Mouse (Mus musculus) testis, postnatal 10 days (tissue): ENCODE data around the gene Adamts15.

Source experiments
- DNase-seq: peaks from one replicate; pipeline ENCODE4 v3.0.0; 2021; ENCODE audit warnings: low spot score

Gene Adamts15

DNA sequence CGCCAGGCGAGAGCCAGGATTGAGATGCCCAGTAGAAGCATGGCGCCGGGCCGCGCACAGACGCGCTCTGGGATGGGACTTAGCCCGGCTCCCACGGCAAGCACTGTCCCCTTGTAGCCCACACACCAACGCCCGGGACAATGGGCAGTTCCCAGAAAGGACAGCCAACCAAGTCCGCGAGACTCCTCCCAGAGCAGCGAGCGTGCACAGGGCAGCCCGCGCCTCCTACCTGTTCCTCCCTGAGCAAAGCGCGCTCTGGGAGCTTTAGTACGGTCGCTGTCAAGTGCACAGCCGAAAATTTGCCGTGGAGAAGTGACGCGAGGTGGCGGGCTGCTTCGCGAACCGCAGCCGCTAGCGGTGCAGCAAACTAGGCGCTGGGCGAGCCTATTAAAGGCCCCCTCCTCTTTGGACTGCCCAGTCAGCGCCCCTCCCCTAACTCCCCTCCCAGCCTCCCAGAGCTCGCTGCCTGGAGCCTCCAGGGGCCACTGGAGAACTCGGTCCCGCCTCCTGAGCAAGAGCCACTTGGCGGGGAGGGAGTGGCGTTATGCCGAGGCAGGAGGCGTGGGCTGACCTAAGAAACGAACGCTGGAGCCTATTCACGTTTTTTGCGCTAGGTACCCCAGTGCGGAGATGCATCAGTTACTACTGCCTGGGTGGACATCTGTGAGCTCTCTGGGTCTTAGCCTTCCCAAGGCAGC lies at the start of gene Adamts15:
Gene Adamts15, minus strand, starts transcription at position 256 of the 698 bp plus-strand sequence.
- DNase-seq, result peak; percentile 69

- DNase-seq, result no peak
These were observed 49.7 kb upstream of the Adamts15 start for GRCm38 (mm10) chr9:30971967-30972366.

DNA sequence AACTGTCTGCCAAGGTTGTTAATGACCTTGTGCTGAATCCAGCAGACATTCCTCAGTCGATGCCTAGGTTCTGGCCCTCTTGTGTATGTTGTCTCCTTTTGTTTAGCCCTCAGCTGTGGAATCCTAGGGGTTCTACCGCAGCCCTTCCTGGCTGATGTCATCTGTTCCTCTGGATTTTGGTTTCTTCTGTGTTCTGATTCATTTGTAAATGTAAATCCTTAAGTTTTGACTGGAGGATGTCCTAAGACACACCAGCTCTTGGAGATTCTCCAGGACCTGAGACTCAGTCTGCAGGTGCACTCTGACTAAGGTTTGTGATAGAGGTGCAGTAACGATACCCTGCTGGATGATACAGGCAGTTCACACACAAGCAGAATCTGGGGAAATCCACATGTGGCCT lies 47.7 kb upstream of the Adamts15 start:
- no peak for DNase-seq

- DNase-seq, result no peak
These were observed 45.9 kb upstream of the Adamts15 start for GRCm38 (mm10) chr9:30968130-30968529.

- DNase-seq, result no peak
These were observed 44.6 kb upstream of the Adamts15 start for GRCm38 (mm10) chr9:30966881-30967280.

DNA sequence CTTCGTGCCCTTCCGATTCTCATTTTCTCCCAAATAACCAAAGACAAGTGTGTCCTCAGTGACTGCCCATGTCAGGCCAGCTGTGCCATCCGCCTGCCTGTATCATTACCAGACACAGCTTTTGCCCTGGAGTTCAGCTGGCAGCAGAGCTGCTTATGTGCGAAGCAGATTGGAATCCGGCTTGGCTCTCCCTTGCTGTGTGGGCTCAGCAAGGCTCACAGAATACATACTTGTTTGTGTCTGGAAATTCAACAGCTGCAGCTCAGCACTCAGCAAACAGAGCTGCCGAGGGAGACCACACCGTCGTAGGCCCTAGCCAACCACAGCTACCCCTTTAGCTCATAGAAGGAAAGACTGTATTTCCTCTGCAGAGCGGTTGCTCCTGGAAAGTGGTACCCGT lies 42.4 kb upstream of the Adamts15 start:
- DNase-seq, result no peak

GRCm38 (mm10) chr9:30963780-30964179 lies 41.5 kb upstream of the Adamts15 start:
- no peak for DNase-seq

DNA sequence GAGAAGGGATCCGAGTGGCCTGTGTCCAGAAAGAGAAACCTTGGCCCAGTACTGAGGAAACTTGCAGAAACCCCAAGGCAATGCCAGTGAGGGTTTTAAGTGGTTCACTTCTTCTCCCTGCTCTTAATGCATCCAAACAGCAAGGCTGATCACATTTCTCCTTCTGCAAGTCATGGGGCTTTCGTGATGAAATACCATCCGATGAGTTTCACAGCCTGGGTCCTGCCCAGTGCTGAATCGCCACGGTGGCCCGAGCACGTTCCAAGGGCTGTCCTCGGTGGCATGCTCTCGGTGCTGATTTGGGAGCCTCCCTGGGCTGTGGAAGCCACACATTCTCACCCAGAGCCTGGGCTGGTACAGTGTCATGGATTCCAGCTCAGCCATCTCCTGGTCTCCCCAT lies 33.0 kb upstream of the Adamts15 start:
- no peak for DNase-seq

- DNase-seq, result no peak
These were observed 31.0 kb upstream of the Adamts15 start for GRCm38 (mm10) chr9:30953287-30953686.

DNA sequence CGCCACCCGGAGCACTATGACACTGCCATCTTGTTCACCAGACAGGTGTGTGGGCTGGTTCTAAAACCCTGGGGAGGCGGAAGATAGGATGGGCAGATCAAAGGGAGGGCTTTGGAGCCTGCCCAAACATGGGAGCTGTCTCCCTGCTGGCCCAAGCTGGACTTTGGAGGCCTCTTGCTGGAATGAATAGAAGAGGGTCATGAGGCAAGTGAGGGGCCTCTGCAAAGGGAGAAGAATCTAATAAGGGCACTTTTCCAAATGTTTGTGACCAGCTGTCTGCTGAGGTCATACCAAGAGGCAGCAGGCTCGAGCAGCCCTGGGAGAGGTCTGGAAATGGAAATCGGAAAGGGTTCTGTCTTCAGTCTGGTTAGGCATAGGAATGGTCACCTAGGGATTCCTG lies 29.2 kb upstream of the Adamts15 start:
- no peak for DNase-seq

GRCm38 (mm10) chr9:30950592-30950991 lies 28.3 kb upstream of the Adamts15 start:
- DNase-seq, result peak; percentile 59

- no peak for DNase-seq
These were observed 27.7 kb upstream of the Adamts15 start for GRCm38 (mm10) chr9:30949971-30950370.

- no peak for DNase-seq
These were observed 27.2 kb upstream of the Adamts15 start for GRCm38 (mm10) chr9:30949422-30949821.

DNA sequence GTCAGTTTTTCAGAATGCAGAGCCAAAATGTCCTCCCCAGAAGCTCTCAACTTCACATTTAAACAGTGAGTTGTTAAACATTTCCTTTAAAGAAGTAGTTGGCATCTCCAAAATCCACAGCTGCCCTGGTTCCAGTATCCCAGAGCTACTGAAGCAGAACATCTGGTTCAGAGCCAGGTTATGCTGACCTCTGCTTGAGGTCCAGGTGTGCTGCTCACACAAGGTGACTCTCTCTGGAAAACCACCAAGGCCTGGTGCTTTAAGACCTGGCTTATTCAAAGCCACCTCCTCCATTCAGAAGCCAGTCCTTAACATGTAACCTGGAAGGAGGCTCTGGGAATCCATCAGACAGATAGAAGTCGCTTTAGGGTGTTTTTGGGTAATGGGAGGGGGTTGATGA lies 23.0 kb upstream of the Adamts15 start:
- no peak for DNase-seq

DNA sequence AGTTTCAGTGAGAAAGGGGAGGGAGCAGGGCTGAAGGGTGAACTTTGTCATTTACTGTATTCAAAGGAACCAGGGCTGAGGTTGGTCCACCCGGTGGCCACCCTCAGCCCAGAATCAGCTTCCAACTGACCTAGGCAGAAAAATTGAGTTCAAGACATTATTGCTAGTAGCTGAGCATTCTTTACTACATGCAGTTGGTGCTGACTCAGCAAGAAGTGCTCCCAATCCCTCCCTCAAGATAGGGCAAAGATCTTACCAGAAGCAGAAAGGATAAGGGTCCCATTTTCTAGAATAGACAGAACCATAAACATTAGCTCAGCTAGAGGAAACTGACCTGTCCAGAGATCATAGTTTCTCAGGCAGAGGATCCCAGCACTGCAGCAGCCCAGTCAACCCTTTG lies 22.0 kb upstream of the Adamts15 start:
- no peak for DNase-seq

DNA sequence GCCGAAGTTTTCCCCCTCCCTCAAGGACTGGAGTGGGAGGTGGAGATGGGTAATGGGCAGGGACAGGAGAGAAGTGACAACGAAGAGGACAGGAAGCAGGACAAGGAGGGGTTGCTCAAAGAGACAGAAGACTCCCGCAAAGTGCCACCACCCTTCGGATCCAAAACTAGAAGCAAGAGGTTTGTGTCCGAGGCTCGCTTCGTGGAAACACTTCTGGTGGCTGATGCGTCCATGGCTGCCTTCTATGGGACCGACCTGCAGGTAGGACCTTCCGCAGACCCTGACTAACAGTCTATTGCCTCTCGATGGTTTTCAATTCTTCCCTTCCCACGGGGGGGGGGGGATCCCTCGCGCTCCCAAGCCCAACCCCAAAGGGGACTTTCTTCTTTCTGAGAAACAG lies 21.1 kb upstream of the Adamts15 start:
- no peak for DNase-seq

DNA sequence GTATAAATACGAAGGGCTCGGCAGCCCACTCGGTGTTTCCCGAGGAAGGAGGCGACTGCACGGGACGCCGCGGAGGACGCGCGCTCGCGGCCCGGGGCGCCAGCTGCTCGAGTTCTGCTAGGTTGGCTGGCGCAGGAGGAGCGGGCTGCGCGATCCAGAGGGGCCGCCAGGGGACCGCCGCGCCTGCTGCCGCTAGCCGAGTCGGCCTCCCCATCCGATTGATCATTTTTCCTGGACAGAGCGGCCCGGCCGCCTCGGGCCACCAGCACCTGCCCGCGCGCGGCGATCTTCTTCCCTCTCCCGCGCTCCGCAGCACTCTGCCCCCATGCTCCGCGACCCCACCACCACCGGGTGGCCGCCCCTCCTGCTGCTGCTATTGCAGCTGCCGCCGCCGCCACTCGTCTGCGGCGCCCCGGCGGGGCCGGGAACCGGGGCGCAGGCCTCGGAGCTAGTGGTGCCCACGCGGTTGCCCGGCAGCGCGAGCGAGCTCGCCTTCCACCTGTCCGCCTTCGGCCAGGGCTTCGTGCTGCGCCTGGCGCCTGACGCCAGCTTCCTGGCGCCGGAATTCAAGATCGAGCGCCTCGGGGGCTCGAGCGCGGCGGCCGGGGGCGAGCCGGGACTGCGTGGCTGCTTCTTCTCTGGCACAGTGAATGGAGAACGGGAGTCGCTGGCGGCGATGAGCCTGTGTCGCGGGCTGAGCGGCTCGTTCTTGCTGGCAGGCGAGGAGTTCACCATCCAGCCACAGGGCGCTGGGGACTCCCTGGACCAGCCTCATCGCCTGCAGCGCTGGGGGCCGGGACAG lies 20.5 kb upstream of the Adamts15 start, which contains the start of gene Adamts8:
Gene Adamts8, plus strand, starts transcription at position 51 of the 802 bp plus-strand sequence.
- DNase-seq, result peak; percentile 68

DNA sequence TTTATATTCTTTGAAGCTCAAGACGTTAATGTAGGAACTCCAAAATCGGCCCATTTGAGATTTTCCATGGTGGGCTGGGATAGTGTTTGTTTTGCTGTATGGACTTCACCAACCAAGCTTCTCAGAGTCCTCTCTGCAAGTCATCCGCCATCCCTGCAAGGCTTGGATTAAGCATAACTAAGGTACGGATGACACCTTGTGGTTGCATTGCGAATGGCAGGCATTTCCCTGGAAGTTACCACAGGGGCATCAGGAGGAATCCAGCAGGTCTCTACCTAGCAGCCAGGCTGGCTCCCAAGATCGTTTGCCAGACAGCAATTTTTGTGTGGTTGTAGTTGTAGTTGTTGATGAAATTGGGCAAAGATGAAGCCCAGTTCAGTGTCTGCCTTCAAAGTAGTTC lies 18.1 kb upstream of the Adamts15 start:
- peak; percentile 92 for DNase-seq

- peak; percentile 86 for DNase-seq
These were observed 14.6 kb upstream of the Adamts15 start for GRCm38 (mm10) chr9:30936674-30937438.

DNA sequence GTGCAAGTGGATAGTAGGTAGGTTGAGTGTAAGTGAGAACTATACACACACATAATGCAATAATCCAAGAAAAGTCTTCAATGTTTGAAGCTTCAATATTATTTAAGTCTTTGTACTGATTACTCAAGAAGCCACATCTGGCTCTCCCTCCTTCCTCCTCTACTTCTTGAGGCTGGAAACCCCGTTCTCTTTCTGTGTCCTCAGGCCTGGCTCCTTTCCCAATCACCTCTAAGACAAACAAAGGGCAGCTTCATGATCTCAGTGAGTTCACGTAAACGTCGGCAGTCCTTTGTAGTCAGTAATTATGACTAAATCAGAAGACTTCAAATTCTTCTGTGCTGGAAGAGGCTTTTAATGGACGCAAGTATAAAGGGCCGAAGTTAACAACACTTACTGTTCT lies 12.6 kb upstream of the Adamts15 start:
- no peak for DNase-seq

DNA sequence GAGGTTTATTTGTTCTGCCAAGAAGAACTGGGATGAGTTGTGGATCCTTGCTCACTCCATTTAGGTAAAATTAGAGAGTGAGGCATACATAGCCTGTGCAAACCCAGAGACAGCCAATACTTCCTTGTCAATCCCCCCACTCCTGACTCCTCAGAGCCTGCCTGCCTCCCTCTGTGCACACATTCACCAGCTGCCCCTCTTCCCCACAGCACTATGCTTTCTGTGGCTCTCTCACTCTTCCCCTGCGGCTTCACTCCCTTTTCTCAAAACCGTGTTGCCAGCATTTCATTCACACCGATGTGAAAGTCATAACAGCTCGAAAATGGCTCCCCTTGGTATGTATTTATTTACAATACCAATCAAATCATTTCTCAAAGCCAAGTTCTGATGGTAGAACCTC lies 10.1 kb upstream of the Adamts15 start:
- DNase-seq, result no peak

GRCm38 (mm10) chr9:30928759-30929158 lies 6.5 kb upstream of the Adamts15 start:
- DNase-seq, result no peak
